Comparison of ENCODE assay signal across 13 mouse cellular contexts in the genomic region with DNA sequence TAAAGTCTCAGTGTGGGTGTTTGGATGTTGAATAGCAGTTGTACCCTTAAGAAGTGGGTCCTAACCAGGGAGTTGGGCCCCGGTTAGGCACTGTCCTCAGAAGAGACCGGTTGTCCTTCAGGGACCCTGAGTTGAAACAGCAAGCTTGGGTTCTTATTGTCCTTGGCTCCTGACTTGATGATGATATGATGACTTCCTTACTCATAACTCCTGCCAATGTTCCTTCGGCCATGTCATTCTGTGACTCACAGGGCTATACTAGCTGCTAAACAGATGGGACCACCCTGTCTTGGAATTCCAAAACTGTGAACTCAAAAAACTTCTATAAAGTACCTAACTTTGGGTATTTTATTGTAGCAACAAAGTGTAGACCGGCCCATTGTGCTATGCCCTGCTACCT.
"Had no signal": no experiment of that assay in that cellular context is flagged by ENCODE, and none has a peak within 500 bp of the region (broad histone marks: within the 10 kb centered on the region; RNA-seq: fewer than 3 reads in every experiment).

No protein-coding gene starts in this region.

- ATAC-seq: midbrain, embryonic 13.5 days had no signal

- H3K4me3 ChIP-seq: limb, embryonic 12.5 days; liver, embryonic 15.5 days; midbrain, embryonic 13.5 days; neural tube, embryonic 12.5 days had no signal

- H3K36me3 ChIP-seq: limb, embryonic 12.5 days; liver, embryonic 15.5 days; midbrain, embryonic 13.5 days; neural tube, embryonic 12.5 days had no signal

- H3K9ac ChIP-seq: limb, embryonic 12.5 days; liver, embryonic 15.5 days; lung, embryonic 14.5 days; midbrain, embryonic 13.5 days; neural tube, embryonic 12.5 days had no signal

- H3K27ac ChIP-seq: limb, embryonic 12.5 days; liver, embryonic 15.5 days; macrophage; midbrain, embryonic 13.5 days; neural tube, embryonic 12.5 days had no signal

- DNase-seq: kidney, adult 8-10 months; layer of hippocampus, postnatal 36 days; liver; lung, embryonic 14.5 days; lung, postnatal 14 days; spleen, adult 18-20 months; thymus, adult 18-20 months; thymus, postnatal 25 days had no signal

- H3K4me2 ChIP-seq: limb, embryonic 12.5 days; liver, embryonic 15.5 days; lung, embryonic 14.5 days; midbrain, embryonic 13.5 days; neural tube, embryonic 12.5 days had no signal

- H3K9me3 ChIP-seq: limb, embryonic 12.5 days; liver, embryonic 15.5 days; midbrain, embryonic 13.5 days; neural tube, embryonic 12.5 days had no signal
